26 mouse cellular contexts compared by ENCODE assay signal in genomic region chr17:5912797-5913196, GRCm38 (mm10). TPM values are rescaled to one million over a fixed set of nuclear protein-coding genes. Genes with fewer than 3 reads are reported as not detected.
DNase-seq lines count a peak whose midpoint lies in the region; ATAC-seq lines count a peak whose summit lies in the region.
"Had no signal": no experiment of that assay in that cellular context is flagged by ENCODE, and none has a peak within 500 bp of the region (broad histone marks: within the 10 kb centered on the region; RNA-seq: fewer than 3 reads in every experiment).

No protein-coding gene starts in this region.

- peak overlapping the region; percentile 34; the same call in 1 of the 2 replicates for H3K27ac ChIP-seq in liver, embryonic 13.5 days
- H3K27ac ChIP-seq in liver, embryonic 11.5 days (ENCODE audit: low read depth, low read length): no peak overlapping the region
- H3K27ac ChIP-seq: embryonic facial prominence, embryonic 10.5 days; embryonic facial prominence, embryonic 13.5 days; forebrain, embryonic 12.5 days; forebrain, embryonic 15.5 days; heart, adult 2 months; heart, embryonic 10.5 days; heart, embryonic 13.5 days; hindbrain, embryonic 14.5 days; hindbrain, postnatal 0 days had no signal

- peak; percentile 32; the same call in 1 of the 2 replicates for ATAC-seq in liver, embryonic 13.5 days (ENCODE audit: low read depth)
- ATAC-seq in liver, embryonic 11.5 days (replicated peaks; ENCODE audit: low FRiP score): no peak
- ATAC-seq: activated CD4-positive, CD25-positive, alpha-beta regulatory T cell, adult 4 months; forebrain, embryonic 15.5 days; hindbrain, postnatal 0 days; inflammation-experienced regulatory T-cells, adult 6 months had no signal

- no peak overlapping the region for H3K9ac ChIP-seq in liver, embryonic 13.5 days
- no peak overlapping the region for H3K9ac ChIP-seq in liver, embryonic 11.5 days (ENCODE audit: low read depth, low read length)
- H3K9ac ChIP-seq: embryonic facial prominence, embryonic 13.5 days; forebrain, embryonic 12.5 days; forebrain, embryonic 15.5 days; heart, embryonic 13.5 days; hindbrain, embryonic 14.5 days had no signal

- no peak overlapping the region for H3K4me2 ChIP-seq in liver, embryonic 13.5 days
- H3K4me2 ChIP-seq in liver, embryonic 11.5 days: no peak overlapping the region
- H3K4me2 ChIP-seq: embryonic facial prominence, embryonic 13.5 days; forebrain, embryonic 12.5 days; forebrain, embryonic 15.5 days; heart, embryonic 13.5 days; hindbrain, embryonic 14.5 days had no signal

- 77% methylated on average over 4 of the region's 4 CpGs for WGBS in liver, embryonic 13.5 days (ENCODE audit: insufficient replicate concordance)
- 89% methylated on average over 4 of the region's 4 CpGs for WGBS in liver, embryonic 11.5 days

- peaks cover 35% of the 10 kb centered on the region for H3K36me3 ChIP-seq in liver, embryonic 13.5 days
- peaks cover 7% of the 10 kb centered on the region; the same call in 1 of the 2 replicates for H3K36me3 ChIP-seq in liver, embryonic 11.5 days (ENCODE audit: control insufficient read depth, insufficient read depth, low read length)
- H3K36me3 ChIP-seq: forebrain, embryonic 15.5 days had no signal

- H3K4me1 ChIP-seq in liver, embryonic 13.5 days (replicated peaks): peaks cover 15% of the 10 kb centered on the region
- H3K4me1 ChIP-seq in liver, embryonic 11.5 days (replicated peaks; ENCODE audit: control insufficient read depth, insufficient read depth, low read length): no peaks in the 10 kb centered on the region
- H3K4me1 ChIP-seq: forebrain, embryonic 12.5 days; forebrain, embryonic 15.5 days; heart, embryonic 10.5 days; heart, embryonic 13.5 days had no signal

- H3K27me3 ChIP-seq in liver, embryonic 13.5 days: no peaks in the 10 kb centered on the region
- no peaks in the 10 kb centered on the region for H3K27me3 ChIP-seq in liver, embryonic 11.5 days (replicated peaks; ENCODE audit: control insufficient read depth, insufficient read depth, low read length)
- H3K27me3 ChIP-seq: embryonic facial prominence, embryonic 13.5 days; forebrain, embryonic 12.5 days; forebrain, embryonic 15.5 days; heart, embryonic 13.5 days had no signal

- DNase-seq in embryo, embryonic 10.5 days (ENCODE audit: low spot score): peak; percentile 36
- no peak for DNase-seq in embryo, embryonic 10 days (ENCODE audit: low spot score)
- DNase-seq in liver, embryonic 13.5 days: no peak
- DNase-seq in liver, embryonic 11.5 days (ENCODE audit: low spot score): no peak
- DNase-seq in adipocyte (ENCODE audit: low spot score): peak; percentile 17
- no peak for DNase-seq in cerebellum, adult 9-10 months
- DNase-seq: adrenal gland, postnatal 10 days; adrenal gland, postnatal 36 days; cerebellum, adult 18-20 months; cerebellum, adult 9-11 months; cerebellum, postnatal 25 days; gastrocnemius, postnatal 25 days; heart, adult 2 months; heart, postnatal 14 days; heart, postnatal 4 days had no signal

- H3K4me3 ChIP-seq in liver, embryonic 13.5 days (replicated peaks): no peak overlapping the region
- H3K4me3 ChIP-seq in liver, embryonic 11.5 days (ENCODE audit: low read depth, low read length): no peak overlapping the region
- H3K4me3 ChIP-seq: embryonic facial prominence, embryonic 10.5 days; embryonic facial prominence, embryonic 13.5 days; erythroblast, embryonic 14.5 days; forebrain, embryonic 12.5 days; forebrain, embryonic 15.5 days; heart, adult 2 months; heart, embryonic 10.5 days; heart, embryonic 13.5 days had no signal

- no peaks in the 10 kb centered on the region for H3K9me3 ChIP-seq in liver, embryonic 13.5 days (replicated peaks)
- no peaks in the 10 kb centered on the region for H3K9me3 ChIP-seq in liver, embryonic 11.5 days (ENCODE audit: control insufficient read depth, low read length)
- H3K9me3 ChIP-seq: embryonic facial prominence, embryonic 10.5 days; embryonic facial prominence, embryonic 13.5 days; forebrain, embryonic 12.5 days; forebrain, embryonic 15.5 days; heart, embryonic 10.5 days; heart, embryonic 13.5 days had no signal

RNA-seq across cellular contexts. Expression of gene Synj2, which starts 28.3 kb away (rescaled TPM):
- polyA plus RNA-seq in liver, embryonic 13.5 days (2015; fragmentation: Nextera tagmentation; extraction: Ambion mirVana): 1.0 and 1.3 TPM in 2 replicates
- polyA plus RNA-seq in liver, embryonic 11.5 days (2014; fragmentation: Nextera tagmentation; extraction: Ambion mirVana): 2.2 TPM in 2 replicates
- polyA plus RNA-seq: erythroblast, embryonic 14.5 days had no signal

Comparison
In these comparisons a context has a peak if more than half of its experiments do, and no peak if none do; other contexts are left out.
1. DNase-seq: peak in embryo, embryonic 10.5 days (single experiment) and adipocyte (single experiment); none in embryo, embryonic 10 days (single experiment), liver, embryonic 13.5 days (single experiment), liver, embryonic 11.5 days (single experiment) and cerebellum, adult 9-10 months (single experiment).